Mouse (Mus musculus): Measurements from ENCODE around the gene Acss2.

DNA sequence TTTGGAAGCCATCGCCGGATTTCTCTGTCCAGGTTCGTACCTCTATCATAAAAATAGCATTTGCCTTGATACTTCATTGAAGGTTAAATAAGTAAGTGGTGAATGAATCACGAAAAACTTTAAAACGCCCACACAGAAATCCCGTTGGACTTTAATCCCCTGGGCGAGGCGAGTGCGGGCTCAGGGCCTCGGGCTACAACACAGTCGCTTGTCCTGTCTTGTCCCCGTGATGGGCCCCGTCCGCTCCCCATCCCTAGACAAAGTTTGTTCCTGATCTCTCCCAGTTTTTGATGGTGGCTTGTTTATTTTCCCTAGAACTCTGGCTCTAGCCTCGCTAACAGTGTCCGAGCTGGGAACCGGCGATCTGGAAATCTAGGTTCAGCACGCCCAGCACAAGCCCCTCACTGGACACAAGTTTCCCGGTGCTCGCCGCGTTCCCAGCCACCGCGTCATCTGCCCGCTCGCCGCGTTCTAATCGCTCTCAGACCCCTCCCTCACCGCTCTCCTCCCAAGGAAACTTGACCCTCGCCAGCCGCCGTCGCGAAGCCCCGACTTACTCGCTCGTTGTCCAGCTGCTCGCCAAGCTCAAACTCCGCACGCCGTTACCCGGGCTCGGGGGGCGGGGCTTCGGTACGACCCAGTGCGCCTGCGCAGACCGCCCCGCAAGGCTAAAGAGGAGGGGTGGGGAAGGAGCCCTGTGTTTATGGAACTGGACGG, 74.5 kb downstream of the Acss2 start, which contains the start of gene Gss:
- TF ChIP-seq EP300 (IDR thresholded peaks at IDR 0.05) (peak; percentile 39; the same call in 1 of the 2 replicates), CTCF (IDR thresholded peaks at IDR 0.05) (no peak)

All from lung, postnatal 0 days (tissue).